Mouse (Mus musculus) heart, embryonic 14.5 days (tissue): ENCODE results near the gene Ankrd66. TPM values are rescaled to one million over a fixed set of nuclear protein-coding genes. Genes with fewer than 3 reads are reported as not detected.
"Not testable (repeated sequence)": the region's sequence is repeated elsewhere in the genome, so short reads cannot be mapped to it uniquely, and the experiment has no call there.

Experiments
- ATAC-seq: fragments of 200-750 bp; cut with Nextera tagmentation; 2 replicates; pipeline ENCODE4 v1.8.0; 2017; ENCODE audit warnings: low read depth, moderate TSS enrichment; ENCODE audit not compliant: insufficient number of reproducible peaks, insufficient read depth, low FRiP score
- H3K27ac ChIP-seq, 2 experiments: fragments of 200-500 bp in 1 of 2; fragments of 300-500 bp in 1 of 2; sonication (generic) in 1 of 2; replicated peaks in 1 of 2; 2 replicates each; pipeline ENCODE4 v1.5.1; 2012 to 2014; ENCODE audit warnings: low read depth in 2 of 2, low read length in 2 of 2, control low read depth in 1 of 2, mild to moderate bottlenecking in 1 of 2, mixed read lengths in 1 of 2; ENCODE audit not compliant: control insufficient read depth in 1 of 2, insufficient read depth in 1 of 2
- H3K27me3 ChIP-seq: fragments of 300-500 bp; sonication (generic); 2 replicates; pipeline ENCODE4 v1.6.1; 2014; ENCODE audit warnings: mild to moderate bottlenecking, low read length, control low read depth; ENCODE audit not compliant: control insufficient read depth, insufficient read depth
- H3K36me3 ChIP-seq: fragments of 300-500 bp; sonication (generic); 2 replicates; pipeline ENCODE4 v1.6.1; 2014; ENCODE audit warnings: mild to moderate bottlenecking, control low read depth, low read length, mixed read lengths; ENCODE audit not compliant: control insufficient read depth, insufficient read depth
- H3K4me1 ChIP-seq, 2 experiments: fragments of 200-500 bp in 1 of 2; fragments of 300-500 bp in 1 of 2; sonication (generic) in 1 of 2; 2 replicates each; pipeline ENCODE4 v1.6.1; 2012 to 2014; ENCODE audit warnings: low read length in 2 of 2, control low read depth in 1 of 2, mixed read lengths in 1 of 2; ENCODE audit not compliant: control insufficient read depth in 2 of 2, insufficient read depth in 2 of 2
- H3K4me2 ChIP-seq: fragments of 300-500 bp; sonication (generic); 2 replicates; pipeline ENCODE4 v1.6.1; 2014; ENCODE audit warnings: mild to moderate bottlenecking, low read length
- H3K4me3 ChIP-seq, 2 experiments: fragments of 200-500 bp in 1 of 2; fragments of 300-500 bp in 1 of 2; sonication (generic) in 1 of 2; 2 replicates each; pipeline ENCODE4 v1.5.1; 2012 to 2014; ENCODE audit warnings: low read length in 2 of 2, mild to moderate bottlenecking in 2 of 2, control low read depth in 1 of 2, low read depth in 1 of 2, moderate library complexity in 1 of 2; ENCODE audit not compliant: control insufficient read depth in 1 of 2, insufficient read depth in 1 of 2
- H3K9ac ChIP-seq: fragments of 300-500 bp; sonication (generic); 2 replicates; pipeline ENCODE4 v1.6.1; 2014; ENCODE audit warnings: mild to moderate bottlenecking, low read length
- H3K9me3 ChIP-seq: fragments of 300-500 bp; sonication (generic); 2 replicates; pipeline ENCODE4 v1.6.1; 2016; ENCODE audit warnings: low read length, control low read depth; ENCODE audit not compliant: control insufficient read depth
- WGBS: fragments of 180-500 bp; shearing (Covaris S2); extraction: QIAGEN DNeasy Blood & Tissue Kit; methylation state at CpG from one replicate; pipeline ENCODE4 v1.1.7; 2014; 5-methylcytosine and 5-hydroxymethylcytosine counted together
- polyA plus RNA-seq: library from polyadenylated mRNA; unstranded; fragments of >200 nt; fragmentation: Nextera tagmentation; extraction: Ambion mirVana; gene quantifications from 2 replicates; pipeline ENCODE4 v1.2.1, GENCODE M21; 2014

Ankrd66 gene
- polyA plus RNA-seq, 1 experiment from 2014 or later, result 0.26 TPM

- no peaks in the 10 kb centered on the region for H3K36me3 ChIP-seq
- peaks cover 4% of the 10 kb centered on the region; the same call in 1 of the 2 replicates for H3K9me3 ChIP-seq
- WGBS, result 53% methylated on average over 6 of the region's 6 CpGs
- no peak overlapping the region for H3K9ac ChIP-seq
- H3K4me3 ChIP-seq, result no peak overlapping the region
- H3K4me1 ChIP-seq, result peaks cover 14 to 19% of the 10 kb centered on the region in 2 experiments
- H3K27me3 ChIP-seq, result no peaks in the 10 kb centered on the region
- no peak overlapping the region for H3K4me2 ChIP-seq
- no peak for ATAC-seq
- no peak overlapping the region; a peak in 1 of 4 replicates for H3K27ac ChIP-seq
These were observed 14.2 kb upstream of the Ankrd66 start for GRCm38 (mm10) chr17:43557541-43558090.

DNA sequence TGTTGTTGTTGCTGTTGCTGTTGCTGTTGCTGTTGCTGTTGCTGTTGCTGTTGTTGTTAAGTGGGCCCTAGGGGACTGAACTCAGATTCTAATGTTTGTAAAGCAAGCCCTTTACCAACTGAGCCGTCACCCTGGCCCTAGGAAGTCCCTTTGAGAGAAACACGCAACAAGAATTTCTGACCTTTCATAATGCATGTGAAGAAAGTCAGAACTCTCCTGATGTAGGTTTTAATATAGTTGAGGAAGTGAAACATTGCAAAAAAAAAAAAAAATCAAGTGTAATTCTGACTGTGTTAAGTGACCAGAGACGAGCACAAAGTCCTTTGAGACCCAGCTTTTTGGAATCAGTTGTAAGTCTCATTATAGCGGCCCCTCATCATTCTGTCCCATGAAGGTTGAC is 13.7 kb upstream of the Ankrd66 start:
- no peak for ATAC-seq
- H3K27ac ChIP-seq, result no peak overlapping the region

DNA sequence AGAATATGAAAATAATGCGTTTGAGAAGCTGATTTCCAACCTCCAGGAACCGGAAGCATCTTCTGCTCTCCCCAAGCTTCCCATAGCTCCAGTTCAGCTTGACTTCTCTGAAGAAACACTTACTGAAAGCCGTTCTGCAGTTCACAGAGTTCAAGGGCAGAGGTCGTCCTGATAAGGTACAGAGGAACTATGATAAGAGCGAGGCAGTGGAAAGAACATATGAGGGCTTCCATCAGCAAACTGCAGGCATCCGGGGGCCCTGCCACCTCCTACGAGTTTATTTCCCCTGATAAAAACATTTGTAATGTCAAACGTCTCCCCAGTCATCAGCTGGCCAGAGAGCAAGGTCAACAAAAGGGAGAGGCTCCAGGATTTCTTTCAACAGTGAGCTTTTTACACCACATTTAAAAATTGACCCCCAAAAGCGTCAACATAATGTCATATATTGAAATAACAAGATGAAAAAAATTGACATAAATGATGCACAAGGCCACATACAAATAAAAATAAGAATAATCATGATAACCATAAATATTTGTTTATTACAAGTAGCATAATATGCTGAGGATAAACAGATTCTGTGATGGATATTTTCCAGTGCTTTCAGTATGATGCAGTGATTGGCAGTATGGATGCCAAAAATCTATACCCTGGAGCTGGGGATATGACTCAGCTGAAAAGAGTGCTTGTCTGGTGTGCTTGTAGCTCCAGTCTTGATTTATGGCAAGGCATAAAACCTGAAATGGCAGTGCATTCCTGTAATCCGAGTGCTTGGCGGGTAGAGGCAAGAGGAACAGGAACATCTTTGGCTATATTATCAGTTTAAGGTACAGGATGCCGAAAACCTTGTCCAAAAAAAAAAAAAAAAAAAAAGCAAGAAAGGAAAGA is 11.3 kb upstream of the Ankrd66 start:
- Histone ChIP-seq H3K36me3 (no peaks in the 10 kb centered on the region), H3K27ac (no peak overlapping the region), H3K9me3 (no peaks in the 10 kb centered on the region), H3K4me2 (peak overlapping the region; percentile 3; the same call in 1 of the 2 replicates), H3K4me1 (peaks cover 16 to 22% of the 10 kb centered on the region in 2 experiments), H3K9ac (no peak overlapping the region), H3K4me3 (no peak overlapping the region), H3K27me3 (no peaks in the 10 kb centered on the region)
- WGBS, result 27% methylated on average over 12 of the region's 12 CpGs
- ATAC-seq, result peak; percentile 41; the same call in 1 of the 2 replicates

More for the DNA sequence above, 13.7 kb upstream of the Ankrd66 start:
- Histone ChIP-seq H3K4me2 (no peak overlapping the region), H3K4me1 (peaks cover 14 to 19% of the 10 kb centered on the region in 2 experiments), H3K4me3 (no peak overlapping the region), H3K9me3 (no peaks in the 10 kb centered on the region), H3K27me3 (no peaks in the 10 kb centered on the region), H3K36me3 (no peaks in the 10 kb centered on the region), H3K9ac (no peak overlapping the region)
- WGBS, result 91% methylated on average over 4 of the region's 4 CpGs

- Histone ChIP-seq H3K27me3 (no peaks in the 10 kb centered on the region), H3K36me3 (no peaks in the 10 kb centered on the region), H3K4me2 (no peak overlapping the region), H3K27ac (no peak overlapping the region), H3K9me3 (no peaks in the 10 kb centered on the region), H3K4me3 (no peak overlapping the region), H3K9ac (no peak overlapping the region), H3K4me1 (peaks cover 11 to 16% of the 10 kb centered on the region in 2 experiments)
- 34% methylated on average over 3 of the region's 3 CpGs for WGBS
- ATAC-seq, result no peak
These were observed 7.7 kb upstream of the Ankrd66 start for GRCm38 (mm10) chr17:43551122-43551630.

GRCm38 (mm10) chr17:43544040-43544439 is 601 bp upstream of the Ankrd66 start:
- Histone ChIP-seq H3K27me3 (no peaks in the 10 kb centered on the region), H3K4me3 (no peak overlapping the region), H3K9ac (no peak overlapping the region), H3K4me2 (no peak overlapping the region), H3K4me1 (peaks cover 0 to 4% of the 10 kb centered on the region in 2 experiments; a peak in 1 of 4 replicates), H3K27ac (no peak overlapping the region), H3K9me3 (no peaks in the 10 kb centered on the region), H3K36me3 (no peaks in the 10 kb centered on the region)
- WGBS, result 70% methylated on average over 4 of the region's 4 CpGs
- ATAC-seq, result no peak

DNA sequence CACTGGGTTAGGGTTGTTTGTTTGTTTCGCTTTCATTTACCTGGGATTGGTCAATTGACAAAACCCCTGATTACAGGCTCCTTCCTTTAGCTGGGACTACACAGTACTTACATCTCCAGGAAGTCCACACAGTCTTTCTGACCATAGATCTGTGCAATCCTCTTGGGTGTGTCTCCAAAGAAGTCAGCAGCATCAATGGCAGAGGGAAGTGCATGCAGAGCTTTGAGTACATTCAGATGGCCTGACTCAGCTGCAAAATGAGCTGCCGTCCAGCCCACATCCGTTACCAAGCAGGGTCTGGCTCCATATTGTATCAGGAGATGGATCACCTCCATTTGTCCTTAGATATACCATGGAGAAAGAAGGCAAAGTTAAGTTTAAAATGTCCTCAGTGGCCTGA is 4.7 kb downstream of the Ankrd66 start:
- no peak overlapping the region for H3K9ac ChIP-seq
- no peak overlapping the region for H3K4me2 ChIP-seq
- no peak for ATAC-seq
- no peaks in the 10 kb centered on the region for H3K36me3 ChIP-seq
- H3K27ac ChIP-seq, result no peak overlapping the region
- peaks cover 2 to 9% of the 10 kb centered on the region in 2 experiments; a peak in 2 of 4 replicates for H3K4me1 ChIP-seq
- H3K27me3 ChIP-seq, result no peaks in the 10 kb centered on the region
- 82% methylated on average over 3 of the region's 3 CpGs for WGBS
- no peaks in the 10 kb centered on the region for H3K9me3 ChIP-seq
- no peak overlapping the region for H3K4me3 ChIP-seq

- H3K9ac ChIP-seq, H3K27ac ChIP-seq, H3K4me1 ChIP-seq, H3K27me3 ChIP-seq, H3K4me3 ChIP-seq, H3K9me3 ChIP-seq, H3K36me3 ChIP-seq, H3K4me2 ChIP-seq, ATAC-seq: not testable (repeated sequence)
- WGBS, result 78% methylated on average over 6 of the region's 6 CpGs
These were observed 6.6 kb downstream of the Ankrd66 start for GRCm38 (mm10) chr17:43536841-43537240.
